19 mouse cellular contexts compared by ENCODE assay signal in the genomic region with DNA sequence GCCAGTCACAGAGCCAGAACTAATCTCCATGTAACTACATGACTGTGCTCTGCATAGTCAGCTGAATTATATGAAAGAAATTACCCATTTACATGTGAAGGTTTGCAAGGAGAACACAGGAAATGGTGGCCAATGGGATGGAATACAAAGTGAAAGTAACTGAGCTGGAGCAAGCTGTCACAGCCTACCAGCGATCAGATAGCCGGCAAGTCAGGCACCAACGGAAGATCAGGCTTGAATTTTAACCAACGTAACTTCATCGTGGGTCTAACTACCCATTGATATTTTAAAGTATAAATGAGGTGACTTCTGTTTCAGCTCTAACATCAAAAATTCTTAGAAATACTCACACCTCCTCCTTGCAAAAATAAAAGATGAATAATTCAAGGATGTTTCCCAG.
"Had no signal": no experiment of that assay in that cellular context is flagged by ENCODE, and none has a peak within 500 bp of the region (broad histone marks: within the 10 kb centered on the region; RNA-seq: fewer than 3 reads in every experiment).

No protein-coding gene starts in this region.

- H3K9me3 ChIP-seq: limb, embryonic 10.5 days; limb, embryonic 13.5 days; liver, embryonic 13.5 days; midbrain, embryonic 10.5 days; midbrain, embryonic 13.5 days; stomach, embryonic 15.5 days had no signal

- H3K9ac ChIP-seq: limb, embryonic 13.5 days; liver, embryonic 13.5 days; midbrain, embryonic 13.5 days; stomach, embryonic 15.5 days had no signal

- H3K4me3 ChIP-seq: limb, embryonic 10.5 days; limb, embryonic 13.5 days; liver, embryonic 13.5 days; midbrain, embryonic 10.5 days; midbrain, embryonic 13.5 days; stomach, embryonic 15.5 days had no signal

- H3K27ac ChIP-seq: limb, embryonic 10.5 days; limb, embryonic 13.5 days; liver, embryonic 13.5 days; midbrain, embryonic 10.5 days; midbrain, embryonic 13.5 days; stomach, embryonic 15.5 days had no signal

- H3K36me3 ChIP-seq: limb, embryonic 10.5 days; limb, embryonic 13.5 days; liver, embryonic 13.5 days; midbrain, embryonic 10.5 days; midbrain, embryonic 13.5 days; stomach, embryonic 15.5 days had no signal

- DNase-seq: kidney, adult 18-20 months; kidney, adult 9 months; kidney, postnatal 14 days; kidney, postnatal 4 days; layer of hippocampus, adult 9-11 months; liver; liver, embryonic 13.5 days; lung, adult 2 months; lung, postnatal 14 days; lung, postnatal 4 days; retina, postnatal 1 day; right cerebral cortex, postnatal 25 days; spleen, adult 18-20 months; thymus, postnatal 25 days had no signal

- H3K27me3 ChIP-seq: limb, embryonic 13.5 days; liver, embryonic 13.5 days; midbrain, embryonic 13.5 days; stomach, embryonic 15.5 days had no signal

- H3K4me1 ChIP-seq: limb, embryonic 10.5 days; limb, embryonic 13.5 days; liver, embryonic 13.5 days; midbrain, embryonic 10.5 days; midbrain, embryonic 13.5 days; stomach, embryonic 15.5 days had no signal
